Mouse (Mus musculus) neural tube, embryonic 12.5 days (tissue): ENCODE data around the gene Snap47. TPM values are rescaled to one million over a fixed set of nuclear protein-coding genes. Genes with fewer than 3 reads are reported as not detected.
"Not testable (repeated sequence)": the region's sequence is repeated elsewhere in the genome, so short reads cannot be mapped to it uniquely, and the experiment has no call there.

Source experiments
- ATAC-seq: fragments of 200-750 bp; cut with Nextera tagmentation; 2 replicates; pipeline ENCODE4 v1.8.0; 2017; ENCODE audit warnings: low read depth, mild to moderate bottlenecking, moderate TSS enrichment, moderate library complexity; ENCODE audit not compliant: low FRiP score
- H3K27ac ChIP-seq: fragments of 300-500 bp; sonication (generic); 2 replicates; pipeline ENCODE4 v1.5.1; 2016
- H3K27me3 ChIP-seq: fragments of 300-500 bp; sonication (generic); replicated peaks from 2 replicates; pipeline ENCODE4 v1.6.1; 2016; ENCODE audit warnings: mild to moderate bottlenecking
- H3K36me3 ChIP-seq: fragments of 300-500 bp; sonication (generic); 2 replicates; pipeline ENCODE4 v1.6.1; 2016; ENCODE audit warnings: mild to moderate bottlenecking
- H3K4me1 ChIP-seq: fragments of 300-500 bp; sonication (generic); 2 replicates; pipeline ENCODE4 v1.6.1; 2016
- H3K4me2 ChIP-seq: fragments of 300-500 bp; sonication (generic); replicated peaks from 2 replicates; pipeline ENCODE4 v1.6.1; 2016; ENCODE audit warnings: mild to moderate bottlenecking
- H3K4me3 ChIP-seq: fragments of 300-500 bp; sonication (generic); 2 replicates; pipeline ENCODE4 v1.5.1; 2016
- H3K9ac ChIP-seq: fragments of 300-500 bp; sonication (generic); 2 replicates; pipeline ENCODE4 v1.6.1; 2016; ENCODE audit warnings: mild to moderate bottlenecking
- H3K9me3 ChIP-seq: fragments of 300-500 bp; sonication (generic); 2 replicates; pipeline ENCODE4 v1.6.1; 2016; ENCODE audit warnings: mild to moderate bottlenecking
- WGBS: fragments of 180-500 bp; shearing (Covaris S2); methylation state at CpG from one replicate; pipeline ENCODE4 v1.1.7; 2016; 5-methylcytosine and 5-hydroxymethylcytosine counted together
- polyA plus RNA-seq: library from polyadenylated mRNA; unstranded; fragments of >200 nt; fragmentation: Nextera tagmentation; extraction: Ambion mirVana; gene quantifications from 2 replicates; pipeline ENCODE4 v1.2.1, GENCODE M21; 2016

Gene Snap47
- polyA plus RNA-seq, 1 experiment from 2014 or later: 282 TPM

DNA sequence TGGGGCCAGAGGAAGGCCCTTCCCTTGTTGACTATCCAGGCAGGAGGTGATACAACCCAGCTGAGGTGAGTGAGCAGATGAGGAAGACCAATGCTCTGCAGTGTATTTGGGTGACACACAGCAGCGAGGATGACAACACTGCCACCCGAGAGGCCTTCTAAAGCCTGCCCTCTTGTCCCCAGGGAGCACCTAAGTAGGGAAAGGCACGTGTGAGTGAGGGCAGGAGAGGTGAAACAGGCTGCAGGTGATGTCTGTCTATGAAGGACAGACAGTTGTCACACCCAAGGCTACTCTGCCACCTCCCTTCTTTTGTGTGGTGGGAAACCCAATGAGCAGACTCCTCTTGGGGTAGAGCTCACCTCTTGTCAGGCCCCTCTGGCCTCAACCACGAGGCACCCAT, 61.4 kb downstream of the Snap47 start:
- 73% methylated on average over 4 of the region's 4 CpGs for WGBS
- Histone ChIP-seq H3K4me1 (peaks cover 11% of the 10 kb centered on the region), H3K9ac (no peak overlapping the region), H3K27me3 (no peaks in the 10 kb centered on the region), H3K36me3 (no peaks in the 10 kb centered on the region), H3K4me3 (no peak overlapping the region), H3K9me3 (no peaks in the 10 kb centered on the region), H3K27ac (no peak overlapping the region), H3K4me2 (no peak overlapping the region)
- ATAC-seq: no peak

DNA sequence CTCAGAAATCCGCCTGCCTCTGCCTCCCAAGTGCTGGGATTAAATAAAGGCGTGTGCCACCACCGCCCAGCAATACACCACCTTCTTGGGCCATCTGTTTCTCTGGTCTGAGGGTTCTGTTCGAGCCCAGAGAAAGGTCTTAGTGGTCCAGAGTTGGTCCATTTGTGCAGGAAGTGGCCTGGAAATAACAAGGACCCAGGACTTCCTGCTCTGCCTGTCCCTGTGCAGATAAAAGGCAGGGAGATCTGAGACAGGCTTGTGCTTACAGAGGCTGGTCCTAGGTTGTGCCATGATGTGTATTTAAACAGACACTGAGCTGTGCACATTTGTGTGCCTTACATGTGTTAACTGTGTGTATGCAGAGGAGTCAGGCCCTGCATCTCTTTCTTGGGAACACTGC, 62.2 kb downstream of the Snap47 start:
- H3K4me2 ChIP-seq: no peak overlapping the region
- ATAC-seq: no peak

DNA sequence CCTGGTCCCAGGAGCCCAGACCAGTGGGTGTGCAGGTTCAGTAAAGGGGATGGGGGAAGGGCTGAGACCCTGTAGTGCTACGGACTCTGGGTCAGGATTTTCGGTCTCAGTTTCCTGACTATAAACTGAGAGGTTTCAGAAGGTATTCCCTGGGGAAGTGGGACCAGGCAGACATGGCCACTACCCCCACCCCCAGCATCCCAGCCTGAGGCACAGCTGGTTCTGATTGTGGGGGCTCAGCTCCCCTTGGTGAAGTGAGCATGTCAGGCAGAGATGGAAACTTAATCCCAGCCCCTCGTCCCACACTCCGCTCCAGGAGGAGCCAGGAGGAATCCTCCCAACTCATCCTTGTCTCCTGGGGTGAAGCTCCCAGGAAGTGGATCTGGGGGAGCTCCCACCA, 63.5 kb downstream of the Snap47 start:
- WGBS: 69% methylated on average over 4 of the region's 4 CpGs
- Histone ChIP-seq H3K36me3 (no peaks in the 10 kb centered on the region), H3K4me3 (no peak overlapping the region), H3K9ac (no peak overlapping the region), H3K4me1 (peaks cover 7% of the 10 kb centered on the region), H3K27me3 (no peaks in the 10 kb centered on the region), H3K4me2 (no peak overlapping the region), H3K9me3 (no peaks in the 10 kb centered on the region), H3K27ac (no peak overlapping the region)
- no peak for ATAC-seq

More for the DNA sequence above, 62.2 kb downstream of the Snap47 start:
- no peaks in the 10 kb centered on the region for H3K36me3 ChIP-seq
- peaks cover 11% of the 10 kb centered on the region for H3K4me1 ChIP-seq
- 82% methylated on average over 4 of the region's 4 CpGs for WGBS
- H3K27ac ChIP-seq: no peak overlapping the region
- H3K9ac ChIP-seq: no peak overlapping the region
- H3K9me3 ChIP-seq: no peaks in the 10 kb centered on the region
- H3K4me3 ChIP-seq: no peak overlapping the region
- H3K27me3 ChIP-seq: no peaks in the 10 kb centered on the region

DNA sequence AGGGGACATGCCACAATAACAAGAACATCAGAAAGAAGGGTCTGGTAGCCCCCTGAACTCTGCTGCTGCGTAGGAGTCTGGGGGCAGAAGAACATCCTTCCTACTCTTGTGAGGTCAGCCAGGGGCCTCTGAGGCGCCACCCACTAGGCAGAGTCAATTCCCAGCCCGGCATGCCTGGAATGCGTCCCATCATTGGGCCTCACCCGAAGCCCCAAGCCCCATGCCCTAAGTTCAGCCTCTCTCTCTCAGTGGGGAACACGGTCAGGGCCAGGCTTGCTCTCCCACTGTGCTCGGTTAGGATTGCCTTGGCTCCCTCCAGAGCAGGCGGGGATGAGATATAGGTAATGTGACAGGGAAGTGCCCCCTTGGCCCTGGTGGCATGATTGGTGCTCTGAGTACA, 65.9 kb downstream of the Snap47 start:
- Histone ChIP-seq H3K9me3 (no peaks in the 10 kb centered on the region), H3K9ac (no peak overlapping the region), H3K36me3 (no peaks in the 10 kb centered on the region), H3K27ac (no peak overlapping the region), H3K4me1 (peaks cover 7% of the 10 kb centered on the region), H3K4me3 (no peak overlapping the region), H3K4me2 (no peak overlapping the region), H3K27me3 (no peaks in the 10 kb centered on the region)
- WGBS: 6% methylated on average over 8 of the region's 8 CpGs
- ATAC-seq: no peak

DNA sequence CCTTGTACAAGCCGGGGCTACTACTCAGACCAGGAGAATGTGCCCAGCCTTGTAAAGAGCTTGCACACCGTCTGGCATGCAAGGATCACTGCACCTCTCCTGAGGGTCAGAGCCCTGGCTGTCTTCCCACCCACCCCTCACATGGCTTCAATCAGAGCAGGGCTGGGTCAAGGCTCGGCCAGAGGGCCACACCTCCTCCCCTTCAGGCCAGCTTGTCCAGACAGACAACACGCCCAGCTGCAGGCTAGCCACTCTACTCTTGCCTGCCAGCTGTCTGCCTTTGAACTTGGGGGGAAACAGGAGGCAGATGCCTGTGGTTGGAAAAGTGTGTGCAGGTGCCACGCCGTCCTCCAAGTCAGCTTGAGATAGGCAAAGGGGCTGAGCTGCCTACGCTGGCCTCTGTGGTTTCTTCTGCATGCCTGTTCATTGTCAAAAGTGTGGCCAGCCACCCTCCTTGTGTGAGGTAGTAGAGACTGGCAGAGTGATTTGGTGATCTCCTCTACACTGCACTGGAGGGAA, 66.5 kb downstream of the Snap47 start:
- H3K9me3 ChIP-seq: no peaks in the 10 kb centered on the region
- 46% methylated on average over 7 of the region's 7 CpGs for WGBS
- H3K9ac ChIP-seq: no peak overlapping the region
- no peaks in the 10 kb centered on the region for H3K36me3 ChIP-seq
- no peak for ATAC-seq
- H3K4me3 ChIP-seq: no peak overlapping the region
- peaks cover 7% of the 10 kb centered on the region for H3K4me1 ChIP-seq
- no peak overlapping the region for H3K4me2 ChIP-seq
- no peaks in the 10 kb centered on the region for H3K27me3 ChIP-seq
- H3K27ac ChIP-seq: no peak overlapping the region

DNA sequence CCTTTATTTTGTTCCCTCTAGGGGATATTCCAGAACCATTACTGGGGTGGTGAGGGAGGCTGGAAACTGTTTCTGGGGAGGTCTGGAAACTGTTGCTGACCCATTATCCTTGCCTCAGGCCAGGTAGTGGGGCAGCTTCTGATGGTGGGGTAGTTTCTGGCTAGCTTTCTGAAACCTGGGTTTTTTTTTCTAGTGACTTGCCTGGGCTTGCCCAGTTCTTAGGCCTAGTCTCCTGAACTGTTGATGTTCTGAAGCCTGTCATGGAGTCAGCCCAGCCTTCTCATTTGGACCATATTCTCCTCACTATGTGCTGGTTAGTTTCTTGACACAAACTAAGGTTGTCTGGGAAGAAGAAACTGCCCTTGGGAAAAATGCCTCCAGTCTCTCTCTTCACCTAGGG, 71.4 kb downstream of the Snap47 start:
- Histone ChIP-seq H3K4me2 (no peak overlapping the region), H3K27ac (no peak overlapping the region), H3K9ac (no peak overlapping the region), H3K36me3 (no peaks in the 10 kb centered on the region), H3K4me1 (no peaks in the 10 kb centered on the region), H3K27me3 (no peaks in the 10 kb centered on the region), H3K9me3 (no peaks in the 10 kb centered on the region), H3K4me3 (no peak overlapping the region)
- ATAC-seq: no peak

DNA sequence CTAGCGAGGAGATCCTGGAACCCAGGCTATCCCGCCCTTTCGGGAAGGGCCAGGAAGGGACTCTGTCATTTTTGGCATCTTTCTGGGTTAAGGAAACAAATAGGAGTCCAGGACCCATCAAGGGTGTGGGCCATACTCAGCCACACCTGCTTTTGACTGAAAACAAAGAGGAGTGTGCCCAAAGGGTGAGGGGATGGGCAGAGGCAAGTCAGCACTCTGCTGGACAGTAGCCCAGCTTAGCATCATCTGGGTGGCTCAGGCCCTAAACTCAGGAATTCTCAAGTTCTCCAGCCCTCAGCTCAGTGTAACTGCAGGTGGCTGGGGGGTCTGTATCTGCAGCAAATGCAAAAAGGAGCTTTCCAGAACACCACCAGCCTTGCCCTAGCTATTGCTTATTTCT, 73.0 kb downstream of the Snap47 start:
- Histone ChIP-seq H3K27me3 (no peaks in the 10 kb centered on the region), H3K4me2 (no peak overlapping the region), H3K27ac (no peak overlapping the region), H3K36me3 (no peaks in the 10 kb centered on the region), H3K9me3 (no peaks in the 10 kb centered on the region), H3K4me3 (no peak overlapping the region), H3K9ac (no peak overlapping the region), H3K4me1 (no peaks in the 10 kb centered on the region)
- 85% methylated on average over 3 of the region's 3 CpGs for WGBS
- no peak for ATAC-seq

DNA sequence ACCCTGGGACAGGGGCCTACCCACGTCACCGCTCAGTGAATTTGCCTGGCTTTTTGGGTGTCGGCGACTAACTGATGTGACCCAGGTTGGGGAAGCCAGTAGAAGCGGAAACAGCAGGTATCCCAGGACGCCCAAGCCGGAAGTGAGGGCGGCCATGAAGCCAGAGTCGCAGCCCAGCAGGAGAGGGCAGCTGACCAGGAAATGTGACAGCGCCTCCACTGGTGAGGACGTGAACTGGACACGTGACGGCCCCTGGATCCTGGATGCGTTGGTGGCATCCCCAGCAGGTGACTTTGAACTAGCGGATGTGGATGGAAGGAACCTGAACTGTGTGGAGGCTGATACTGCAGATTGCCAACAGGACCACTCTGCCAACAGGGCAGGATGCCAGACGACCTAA, 75.5 kb downstream of the Snap47 start, which contains the start of gene Prss38:
Prss38 (minus strand) TSS at position 183 of the 400 bp plus-strand sequence.
- no peak for ATAC-seq

DNA sequence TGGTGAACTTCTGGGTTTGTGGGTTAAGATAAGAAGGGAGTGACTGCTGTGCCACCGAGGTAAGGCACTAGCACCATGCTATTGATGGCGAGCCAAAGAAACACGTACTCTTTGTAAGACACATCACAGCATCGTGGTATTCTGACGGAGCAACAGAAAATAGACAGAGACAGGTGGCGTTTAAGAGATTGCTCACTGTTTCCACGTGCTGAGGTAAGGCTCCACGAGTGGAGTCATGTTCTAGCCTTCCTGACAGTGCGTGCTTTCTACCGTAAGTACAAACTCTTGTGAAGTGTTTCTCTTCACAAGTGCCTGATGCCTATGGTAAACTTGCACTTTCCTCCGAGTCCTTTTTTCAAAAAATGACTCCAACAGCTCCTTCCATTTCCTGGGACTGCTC, 81.1 kb downstream of the Snap47 start:
- no peak overlapping the region for H3K27ac ChIP-seq
- H3K27me3 ChIP-seq: no peaks in the 10 kb centered on the region
- H3K9ac ChIP-seq: no peak overlapping the region
- no peak overlapping the region for H3K4me3 ChIP-seq
- peaks cover 11% of the 10 kb centered on the region; the same call in 1 of the 2 replicates for H3K4me1 ChIP-seq
- no peaks in the 10 kb centered on the region for H3K9me3 ChIP-seq
- no peaks in the 10 kb centered on the region for H3K36me3 ChIP-seq
- 85% methylated on average over 11 of the region's 11 CpGs for WGBS
- ATAC-seq: no peak
- H3K4me2 ChIP-seq: no peak overlapping the region

More for the DNA sequence above, 75.5 kb downstream of the Snap47 start, which contains the start of gene Prss38:
- 82% methylated on average over 16 of the region's 16 CpGs for WGBS
- Histone ChIP-seq H3K27ac (no peak within 1 kb of the TSS), H3K9me3 (no peaks in the 10 kb centered on the region), H3K9ac (no peak within 1 kb of the TSS), H3K27me3 (no peaks in the 10 kb centered on the region), H3K4me3 (no peak within 1 kb of the TSS), H3K4me1 (no peaks in the 10 kb centered on the region), H3K4me2 (no peak within 1 kb of the TSS), H3K36me3 (no peaks in the 10 kb centered on the region)

DNA sequence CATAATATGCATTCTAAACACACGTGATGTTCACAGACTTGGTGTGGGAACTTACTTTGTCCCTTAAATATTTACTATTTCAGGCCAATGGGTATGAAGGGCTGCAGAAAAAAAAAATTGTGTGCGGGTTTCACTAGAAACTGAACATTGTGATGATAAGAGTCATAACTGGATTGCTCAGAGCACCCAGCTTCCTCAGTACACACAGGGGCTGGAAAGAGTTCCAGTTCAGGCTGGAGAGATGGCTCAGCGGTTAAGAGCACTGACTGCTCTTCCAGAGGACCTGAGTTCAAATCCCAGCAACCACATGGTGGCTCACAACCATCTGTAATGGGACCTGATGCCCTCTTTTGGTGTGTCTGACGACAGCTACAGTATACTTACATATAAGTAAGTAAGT, 83.0 kb downstream of the Snap47 start:
- not testable (repeated sequence) for H3K4me3 ChIP-seq, ATAC-seq, H3K9ac ChIP-seq, H3K36me3 ChIP-seq, H3K27ac ChIP-seq, H3K27me3 ChIP-seq, H3K4me2 ChIP-seq, H3K9me3 ChIP-seq
- H3K4me1 ChIP-seq: peaks cover 17% of the 10 kb centered on the region
- WGBS: 82% methylated on average over 4 of the region's 4 CpGs

DNA sequence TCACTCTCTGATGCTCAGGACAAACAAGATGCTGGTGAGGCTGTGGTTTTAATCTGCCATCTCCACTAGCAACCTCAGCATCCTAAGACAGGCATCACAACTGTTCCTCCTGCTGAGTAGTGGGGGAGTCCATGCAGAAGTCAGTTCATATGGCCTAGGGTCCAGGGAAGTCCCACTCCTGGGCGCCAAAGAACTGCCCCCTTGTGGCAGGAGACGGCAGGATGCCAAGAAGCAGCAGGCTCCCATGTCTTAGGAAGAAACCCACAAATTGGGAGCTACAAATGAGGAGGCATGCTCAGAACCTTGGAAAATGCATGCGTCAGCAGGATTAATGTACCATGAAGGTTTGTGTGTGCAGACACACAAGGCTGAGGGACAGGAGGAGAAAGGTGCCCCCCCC, 84.4 kb downstream of the Snap47 start:
- no peak overlapping the region for H3K4me3 ChIP-seq
- no peak overlapping the region for H3K9ac ChIP-seq
- H3K27ac ChIP-seq: no peak overlapping the region
- H3K4me1 ChIP-seq: peaks cover 17% of the 10 kb centered on the region
- no peak for ATAC-seq
- no peaks in the 10 kb centered on the region for H3K27me3 ChIP-seq
- no peaks in the 10 kb centered on the region for H3K36me3 ChIP-seq
- H3K9me3 ChIP-seq: no peaks in the 10 kb centered on the region
- no peak overlapping the region for H3K4me2 ChIP-seq
- 25% methylated on average over 3 of the region's 3 CpGs for WGBS

DNA sequence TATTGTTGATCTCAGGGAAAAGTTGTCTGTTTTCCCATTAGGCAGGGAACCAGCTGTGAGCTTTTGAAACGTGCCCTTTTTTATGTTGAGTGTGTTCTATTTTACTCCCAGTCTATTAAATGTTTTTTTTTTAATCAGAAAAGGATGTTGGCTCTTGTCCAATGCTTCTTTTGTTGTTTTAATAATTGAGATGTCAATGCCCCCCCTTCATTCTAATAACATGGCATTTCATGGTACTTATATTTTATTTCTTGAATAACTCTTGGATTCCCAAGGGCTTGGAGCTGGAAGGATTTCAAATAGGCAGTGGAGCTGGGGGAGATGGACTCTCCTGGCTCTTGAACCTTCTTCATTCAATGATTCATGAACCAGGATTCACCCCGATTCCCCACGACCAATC, 85.0 kb downstream of the Snap47 start:
- no peaks in the 10 kb centered on the region for H3K9me3 ChIP-seq
- no peak overlapping the region for H3K9ac ChIP-seq
- H3K4me2 ChIP-seq: no peak overlapping the region
- ATAC-seq: no peak
- H3K4me3 ChIP-seq: no peak overlapping the region
- no peaks in the 10 kb centered on the region for H3K27me3 ChIP-seq
- 55% methylated on average over 3 of the region's 3 CpGs for WGBS
- H3K4me1 ChIP-seq: peaks cover 17% of the 10 kb centered on the region
- H3K36me3 ChIP-seq: no peaks in the 10 kb centered on the region
- no peak overlapping the region for H3K27ac ChIP-seq

DNA sequence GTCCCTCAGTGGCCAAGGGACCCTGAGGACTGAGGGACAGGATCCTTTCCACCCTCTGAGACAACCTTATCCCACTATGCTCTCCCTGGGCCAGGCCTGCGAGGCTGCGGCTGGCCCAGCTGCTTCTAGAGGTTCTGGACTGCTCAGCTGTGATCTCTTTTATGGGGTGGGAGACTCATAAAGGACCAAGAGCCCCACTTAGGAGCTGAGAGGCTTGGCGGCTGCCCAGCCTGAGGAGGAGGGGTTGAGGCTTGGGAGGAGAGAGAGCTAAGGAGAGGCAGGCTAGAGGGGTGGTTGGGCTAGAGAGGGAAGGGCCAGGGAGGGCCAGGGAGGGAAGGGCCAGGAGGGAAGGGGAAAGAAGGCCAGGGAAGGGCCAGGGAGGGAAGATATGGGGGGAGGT, 86.6 kb downstream of the Snap47 start:
- Histone ChIP-seq H3K4me2 (no peak overlapping the region), H3K9me3 (no peaks in the 10 kb centered on the region), H3K9ac (peak overlapping the region; percentile 3; the same call in 1 of the 2 replicates), H3K36me3 (no peaks in the 10 kb centered on the region), H3K4me1 (peaks cover 17% of the 10 kb centered on the region), H3K27ac (no peak overlapping the region), H3K27me3 (no peaks in the 10 kb centered on the region), H3K4me3 (no peak overlapping the region)
- ATAC-seq: no peak
- 57% methylated on average over 3 of the region's 3 CpGs for WGBS
